Mouse (Mus musculus) cerebellum, adult (tissue): ENCODE measurements around the gene Mrgpra1.
"Not testable (repeated sequence)": the region's sequence is repeated elsewhere in the genome, so short reads cannot be mapped to it uniquely, and the experiment has no call there.

ENCODE experiments used
- ATAC-seq: cut with Nextera tagmentation; 2 replicates; pipeline ENCODE4 v1.9.2; 2017; ENCODE audit warnings: mild to moderate bottlenecking, moderate library complexity, mixed read lengths; ENCODE audit not compliant: insufficient number of reproducible peaks, low FRiP score, low TSS enrichment

Gene Mrgpra1

DNA sequence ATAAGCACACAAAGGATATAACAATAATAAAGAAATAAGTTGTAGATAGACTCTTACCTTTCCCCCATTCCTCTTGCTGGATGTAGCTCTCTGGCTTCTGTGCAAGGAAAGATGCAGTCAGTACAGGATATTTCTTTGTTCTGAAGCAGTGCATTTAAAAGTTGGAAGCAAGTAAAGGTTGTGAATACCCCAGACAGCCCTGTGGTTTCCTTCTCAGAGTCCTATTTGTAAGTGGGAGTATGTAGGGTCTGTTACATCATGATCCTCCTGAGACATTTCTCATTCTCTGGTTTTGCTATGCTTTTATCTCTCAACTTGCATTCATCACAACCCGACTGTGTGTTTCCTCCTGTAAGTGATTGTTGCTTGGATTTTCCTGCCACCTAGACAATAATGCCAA, at the start of gene Mrgpra1:
Gene Mrgpra1, minus strand, starts transcription at position 101 of the 400 bp plus-strand sequence.
- ATAC-seq = no peak

DNA sequence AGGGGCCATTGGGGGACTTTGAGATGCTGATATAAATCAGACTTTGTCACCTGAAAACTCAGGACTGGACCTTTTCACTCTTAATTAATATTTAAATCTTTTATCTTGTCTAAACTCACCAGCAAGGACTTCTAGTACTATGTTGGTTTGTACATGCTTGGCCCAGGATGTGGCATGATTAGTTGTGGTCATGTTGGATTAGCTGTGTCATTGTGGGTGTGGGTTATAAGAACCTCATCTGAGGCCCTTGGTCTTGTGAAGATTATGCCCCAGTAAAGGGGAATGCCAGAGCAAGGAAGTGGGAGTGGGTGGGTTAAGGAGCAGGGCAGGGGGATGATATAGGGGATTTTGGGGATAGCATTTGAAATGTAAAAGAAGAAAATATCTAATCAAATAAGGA, 47.1 kb upstream of the Mrgpra1 start:
- no peak for ATAC-seq

DNA sequence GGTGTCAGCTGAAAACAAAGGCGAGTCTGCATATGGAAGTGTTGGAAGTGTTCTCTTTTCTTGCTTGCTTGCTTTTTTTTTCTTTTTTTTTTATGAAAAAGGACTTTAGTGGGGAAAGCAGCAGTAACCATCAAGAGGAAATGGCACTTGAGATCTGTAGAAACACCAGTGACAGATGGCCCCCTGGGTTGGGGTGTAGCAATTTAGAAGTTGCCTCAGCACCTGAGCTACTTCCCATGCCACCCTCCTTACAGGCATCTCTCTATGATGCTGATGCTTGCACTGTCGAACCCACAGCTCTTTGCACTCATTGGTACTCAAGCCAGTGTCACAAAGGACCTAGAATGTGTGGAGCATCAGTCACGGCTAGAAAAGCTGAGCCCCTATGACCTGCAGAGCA, 5.6 kb downstream of the Mrgpra1 start:
- ATAC-seq = no peak

DNA sequence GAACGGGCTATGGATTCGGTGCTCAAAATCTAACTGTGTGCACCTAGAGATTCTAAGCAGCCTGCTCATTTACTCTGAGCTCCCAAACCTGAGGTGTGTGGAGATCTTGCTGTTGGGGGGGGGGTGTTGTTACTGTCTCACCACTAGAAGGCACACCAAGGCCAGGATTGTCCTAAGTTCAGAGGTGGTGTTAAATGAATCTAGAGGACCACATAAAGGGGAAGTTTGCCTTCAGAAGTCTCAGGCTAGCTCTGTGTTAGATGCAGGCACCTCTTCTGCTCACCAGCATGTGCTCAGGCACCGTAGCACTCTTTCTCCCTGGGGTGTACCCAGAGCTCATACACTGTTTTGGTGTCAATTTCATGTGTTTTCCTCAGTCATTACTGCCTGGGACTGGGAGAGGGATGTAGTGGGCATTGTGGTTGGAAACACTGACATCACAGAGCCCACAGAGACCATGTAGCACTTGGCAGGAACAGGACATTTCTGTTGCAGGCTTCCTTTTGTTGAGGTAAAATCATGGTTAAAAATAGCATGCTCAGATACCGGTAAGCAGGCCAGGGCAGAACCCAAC, 8.0 kb downstream of the Mrgpra1 start:
- no peak for ATAC-seq

DNA sequence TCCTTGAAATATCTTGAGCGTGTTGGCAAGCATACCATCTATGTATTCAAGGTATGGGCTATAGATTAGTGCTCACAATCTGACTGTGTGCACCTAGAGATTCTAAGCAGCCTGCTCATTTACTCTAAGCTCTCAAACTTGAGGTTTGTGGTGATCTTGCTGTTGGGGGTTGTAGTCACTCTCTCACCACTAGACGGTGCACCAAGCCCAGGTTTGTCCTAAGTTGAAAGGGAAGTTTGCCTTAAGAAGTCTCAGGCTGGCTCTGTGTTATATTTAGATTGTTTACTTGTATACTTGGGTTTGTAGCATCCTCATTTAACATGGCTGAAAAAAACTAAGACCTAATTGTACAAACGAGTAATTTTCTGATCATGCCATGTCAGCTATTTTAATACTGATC, 12.2 kb downstream of the Mrgpra1 start:
- not testable (repeated sequence) for ATAC-seq

DNA sequence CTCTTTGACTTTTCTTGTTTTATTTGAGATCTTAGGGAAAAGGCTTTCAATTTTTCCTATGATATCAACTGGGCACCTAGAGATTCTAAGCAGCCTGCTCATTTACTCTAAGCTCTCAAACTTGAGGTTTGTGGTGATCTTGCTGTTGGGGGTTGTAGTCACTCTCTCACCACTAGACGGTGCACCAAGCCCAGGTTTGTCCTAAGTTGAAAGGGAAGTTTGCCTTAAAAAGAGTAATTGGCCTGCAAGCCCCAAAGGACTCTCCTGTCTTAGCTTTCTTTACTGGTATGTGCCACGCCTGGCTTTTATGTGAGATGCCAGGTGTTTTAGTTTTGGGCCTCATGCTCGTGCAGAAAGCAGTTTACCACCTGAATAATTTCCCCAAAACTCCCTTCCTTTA, 12.7 kb downstream of the Mrgpra1 start:
- ATAC-seq = not testable (repeated sequence)

DNA sequence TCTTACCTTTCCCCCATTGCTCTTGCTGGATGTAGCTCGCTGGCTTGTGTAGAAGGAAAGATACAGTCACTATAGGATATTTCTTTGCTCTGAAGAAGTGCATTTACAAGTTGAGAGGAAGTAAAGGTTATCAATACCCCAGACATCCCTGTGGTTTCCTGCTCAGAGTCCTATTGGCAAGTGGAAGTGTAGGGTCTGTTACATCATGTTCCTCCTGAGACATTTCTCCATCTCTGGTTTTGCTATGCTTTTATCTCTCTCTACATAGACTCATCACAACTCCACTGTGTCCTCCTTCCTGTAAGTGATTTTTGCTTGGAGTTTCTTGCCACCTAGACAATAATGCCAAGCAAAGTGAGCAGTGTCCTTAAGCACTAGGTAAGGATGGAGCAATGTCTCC, 35.7 kb downstream of the Mrgpra1 start:
- ATAC-seq = no peak

DNA sequence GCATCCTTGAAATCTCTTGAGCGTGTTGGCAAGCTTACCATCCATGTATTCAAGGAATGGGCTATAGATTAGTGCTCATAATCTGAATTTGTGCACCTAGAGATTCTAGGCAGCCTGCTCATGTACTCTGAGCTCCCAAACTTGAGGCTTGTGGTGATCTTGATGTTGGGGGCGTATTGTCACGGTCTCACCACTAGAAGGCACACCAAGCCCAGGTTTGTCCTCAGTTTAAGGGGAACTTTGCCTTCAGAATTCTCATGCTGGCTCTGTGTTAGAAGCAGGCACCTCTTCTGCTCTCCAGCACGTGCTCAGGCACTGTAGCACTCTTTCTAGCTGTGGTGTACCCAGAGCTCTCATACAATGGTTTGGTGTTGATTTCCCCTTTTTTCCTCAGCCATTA, 41.8 kb downstream of the Mrgpra1 start:
- no peak for ATAC-seq

DNA sequence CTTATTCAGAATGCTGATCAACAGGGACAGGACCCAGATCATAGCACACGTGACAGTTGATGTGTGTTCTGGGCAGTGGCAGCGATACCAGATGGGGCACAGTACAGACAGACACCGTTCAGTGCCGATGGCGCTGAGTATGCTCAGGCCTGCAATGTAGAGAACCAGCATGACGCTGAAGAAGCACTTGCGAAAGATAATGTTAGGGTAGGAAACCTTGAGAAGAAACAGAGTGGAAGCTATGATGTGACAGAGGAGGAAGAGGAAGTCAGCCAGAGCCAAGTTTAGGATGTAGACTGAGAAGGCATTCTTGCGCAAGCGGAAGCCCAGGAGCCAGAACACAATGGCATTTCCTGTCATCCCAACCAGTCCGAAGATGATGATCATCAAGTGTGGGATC, 44.2 kb downstream of the Mrgpra1 start:
- no peak for ATAC-seq

DNA sequence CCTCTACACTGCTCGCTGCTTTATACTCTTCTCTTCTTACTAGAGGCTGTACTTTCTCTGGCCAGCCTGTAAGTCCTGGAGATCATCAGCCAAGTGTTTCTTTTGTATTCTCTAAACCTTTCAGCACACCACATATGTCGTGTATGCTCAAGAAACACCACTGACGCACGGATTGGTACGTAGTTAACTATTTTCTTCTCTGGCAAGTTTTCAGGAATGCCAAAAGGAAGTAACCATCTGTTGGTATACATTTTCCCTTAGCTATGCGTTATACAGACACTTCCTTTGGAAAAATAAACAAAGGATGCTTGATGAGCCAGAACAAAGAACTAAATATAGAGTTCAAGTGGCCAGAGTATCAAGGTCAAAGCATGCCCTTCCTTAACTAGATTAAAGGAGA, 49.4 kb downstream of the Mrgpra1 start:
- not testable (repeated sequence) for ATAC-seq

DNA sequence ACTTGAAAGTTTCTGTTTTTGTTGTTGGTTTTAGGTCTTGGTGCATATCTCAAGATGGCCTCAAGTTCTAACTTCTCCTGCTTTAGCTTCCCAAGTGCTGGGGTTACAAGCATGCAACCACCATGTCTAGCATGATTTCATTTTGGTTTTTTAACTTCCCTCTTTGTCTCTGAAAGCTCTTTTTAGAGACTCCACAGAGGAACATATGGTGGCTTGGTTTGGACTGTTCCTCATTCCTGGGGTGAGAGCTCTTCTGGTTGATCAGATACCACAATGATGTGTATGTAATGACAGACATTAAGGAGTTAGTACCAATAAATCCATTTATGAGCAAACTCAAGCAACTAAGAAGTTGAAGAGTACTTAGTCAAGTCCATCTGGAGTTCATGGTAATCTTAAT, 54.4 kb downstream of the Mrgpra1 start:
- not testable (repeated sequence) for ATAC-seq
